Mouse (Mus musculus): ENCODE data around the gene Aph1c.

DNA sequence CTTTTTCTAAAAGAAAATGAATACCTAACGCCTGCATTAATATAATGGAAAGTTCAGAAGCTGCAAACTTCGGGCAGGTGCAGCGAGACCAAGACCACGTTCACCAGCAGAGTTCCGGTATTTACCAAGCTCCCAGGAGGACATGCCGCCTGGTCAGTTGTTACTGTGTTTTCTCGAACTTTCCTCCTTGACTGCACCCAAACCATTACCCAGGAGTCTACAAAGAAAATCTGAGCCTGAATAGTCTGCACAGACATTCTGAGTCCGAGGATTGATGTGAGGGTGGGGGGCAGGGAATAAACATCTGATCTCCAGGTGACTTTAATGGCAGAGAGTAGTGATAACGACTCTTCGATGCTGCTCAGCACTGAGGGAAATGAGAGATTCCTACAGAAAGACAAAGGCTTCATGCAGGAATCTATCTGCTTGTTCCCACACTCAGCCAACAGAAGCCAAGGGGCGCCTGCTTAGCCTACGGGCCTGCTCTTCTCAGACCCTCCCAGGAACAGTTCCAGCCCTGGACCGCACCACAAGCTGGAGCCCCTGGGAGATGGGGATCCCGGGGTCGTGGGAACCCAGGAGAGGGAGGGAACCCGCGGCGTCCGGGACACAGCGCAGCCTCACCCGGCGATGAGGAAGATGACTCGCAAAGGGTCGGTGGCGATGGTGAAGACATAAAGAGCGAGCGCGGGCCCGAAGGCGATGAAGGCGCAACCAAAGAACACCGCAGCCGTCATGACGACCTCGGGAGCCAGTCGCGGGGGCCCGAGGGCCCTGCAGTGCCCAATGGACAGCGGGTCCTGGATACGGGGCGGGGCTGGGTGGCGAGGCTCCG, 39.7 kb downstream of the Aph1c start:
- no peak for TF ChIP-seq CTCF (IDR thresholded peaks at IDR 0.05; ENCODE audit: low read depth, low read length)
- TF ChIP-seq POLR2A (IDR thresholded peaks at IDR 0.05; ENCODE audit: extremely low read depth, insufficient read depth, low read length), result no peak
